Mouse (Mus musculus): ENCODE results near the gene Ncoa6. TPM values are rescaled to one million over a fixed set of nuclear protein-coding genes. Genes with fewer than 3 reads are reported as not detected.

Gene Ncoa6
- total RNA-seq (2023), result 10 to 100 TPM; 71.2 to 72.7 TPM

DNA sequence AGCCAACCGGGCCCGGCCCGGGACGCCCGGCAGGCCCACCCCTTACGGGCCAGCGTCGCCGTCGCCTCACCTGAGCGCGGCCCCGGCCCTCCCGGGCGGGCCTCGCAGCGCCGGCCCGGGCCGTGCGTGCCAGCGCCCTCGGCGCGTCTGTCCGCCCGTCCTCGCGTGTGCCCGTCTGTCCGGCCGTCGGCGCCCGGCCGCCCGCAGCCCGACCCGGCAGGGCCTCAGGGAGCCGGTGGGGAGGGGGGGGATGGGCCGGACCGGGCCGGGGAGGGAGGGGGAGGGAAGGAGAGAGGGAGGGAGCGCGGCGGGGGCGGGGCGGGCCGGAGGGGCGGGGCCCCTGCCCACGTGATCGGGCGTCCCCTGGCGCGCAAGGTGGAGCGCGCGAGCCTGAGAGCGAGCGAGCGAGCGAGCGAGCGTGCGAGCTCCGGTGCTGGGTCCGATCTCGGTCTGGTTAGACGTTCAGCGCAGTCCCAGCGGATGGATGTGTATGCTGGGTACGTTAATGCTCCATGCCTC, at the start of gene Ncoa6:
Gene Ncoa6, minus strand, starts transcription at position 325 of the 519 bp plus-strand sequence.

DNA sequence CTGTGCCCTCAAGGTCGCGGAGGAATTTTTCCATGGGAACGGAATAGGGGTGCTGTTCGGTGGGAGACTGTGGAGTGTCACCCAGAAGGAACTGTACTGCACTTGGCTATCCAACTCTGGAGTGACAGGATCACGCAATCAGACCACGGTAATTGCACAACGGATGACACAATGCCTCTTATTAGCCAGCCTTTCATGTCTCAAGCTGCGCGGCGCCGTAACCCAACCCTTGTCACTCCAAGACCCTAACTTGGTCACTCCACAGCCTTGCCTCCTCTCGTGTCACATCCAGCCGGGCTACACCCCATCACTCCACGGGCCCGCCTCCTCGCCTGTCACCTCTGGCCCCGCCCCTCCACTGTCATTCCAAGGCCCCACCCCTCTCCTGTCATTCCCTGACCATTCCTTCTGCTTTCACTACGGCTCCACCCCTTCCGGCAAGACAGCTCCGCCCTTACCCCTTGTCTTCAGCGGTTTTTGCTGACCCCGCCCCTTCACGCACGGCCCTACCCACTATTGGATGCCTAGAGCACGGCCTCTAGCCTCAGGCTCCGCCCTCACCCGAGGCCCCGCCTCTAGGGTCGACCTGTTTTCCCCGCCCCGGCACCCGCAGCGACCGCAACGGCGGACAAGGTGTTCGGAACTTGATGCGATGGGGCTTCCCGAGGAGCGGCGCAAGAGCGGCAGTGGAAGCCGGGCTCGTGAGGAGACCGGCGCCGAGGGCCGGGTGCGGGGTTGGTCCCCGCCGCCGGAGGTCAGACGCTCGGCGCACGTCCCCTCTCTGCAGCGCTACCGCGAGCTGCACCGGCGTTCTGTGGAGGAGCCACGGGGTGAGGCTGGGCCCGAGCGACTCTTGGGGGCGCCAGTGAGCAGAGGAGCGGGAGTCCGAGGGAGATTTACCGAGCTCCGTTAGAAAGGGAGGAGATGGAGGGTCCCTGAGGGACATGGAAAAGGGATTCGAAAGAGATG, 44.0 kb upstream of the Ncoa6 start, which contains the start of the genes Acss2 and Ggt7:
Gene Acss2, plus strand, starts transcription at position 494 of the 969 bp plus-strand sequence.
Gene Ggt7, minus strand, starts transcription at position 783 of the 969 bp plus-strand sequence.

DNA sequence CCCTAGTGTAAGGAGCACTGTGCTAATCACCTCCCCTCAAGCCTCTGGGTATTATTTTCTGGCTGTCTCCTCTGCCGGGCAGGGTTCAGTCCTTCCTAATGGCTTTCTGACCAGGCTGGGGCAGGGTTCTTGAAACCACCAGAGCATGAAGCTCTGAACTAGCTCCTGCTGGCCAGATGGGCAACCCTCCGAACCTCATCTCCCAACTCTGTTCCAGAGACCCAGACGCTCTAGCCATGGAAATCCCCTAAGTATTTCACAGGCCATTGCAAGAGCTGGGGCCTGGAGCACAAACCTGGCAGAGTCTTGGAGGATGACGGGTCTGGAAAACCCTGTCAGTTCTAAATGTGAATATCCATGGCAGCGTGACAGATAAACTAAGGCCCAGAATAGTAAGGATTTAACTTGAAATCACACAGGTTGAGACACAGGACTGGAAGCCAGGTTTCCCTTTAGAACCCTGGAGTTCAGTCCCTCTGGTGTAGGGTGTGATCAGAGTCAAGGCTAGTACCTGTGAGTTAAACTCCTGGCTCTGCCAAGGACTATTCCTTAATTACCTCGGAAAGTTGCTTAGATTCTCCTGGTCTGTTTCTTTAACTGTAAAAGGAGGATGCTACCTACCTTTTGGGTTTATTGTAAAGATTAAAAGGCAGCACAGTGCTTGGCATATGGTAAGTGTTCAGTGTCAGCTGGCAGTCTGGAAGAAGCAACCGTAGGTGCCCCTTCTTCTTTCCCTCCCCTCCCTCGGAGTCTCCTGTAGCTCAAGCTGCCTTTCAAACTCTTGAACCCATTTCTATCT, 93.2 kb downstream of the Ncoa6 start, which contains the start of gene Trp53inp2:
Gene Trp53inp2, plus strand, starts transcription at position 799 of the 799 bp plus-strand sequence.

DNA sequence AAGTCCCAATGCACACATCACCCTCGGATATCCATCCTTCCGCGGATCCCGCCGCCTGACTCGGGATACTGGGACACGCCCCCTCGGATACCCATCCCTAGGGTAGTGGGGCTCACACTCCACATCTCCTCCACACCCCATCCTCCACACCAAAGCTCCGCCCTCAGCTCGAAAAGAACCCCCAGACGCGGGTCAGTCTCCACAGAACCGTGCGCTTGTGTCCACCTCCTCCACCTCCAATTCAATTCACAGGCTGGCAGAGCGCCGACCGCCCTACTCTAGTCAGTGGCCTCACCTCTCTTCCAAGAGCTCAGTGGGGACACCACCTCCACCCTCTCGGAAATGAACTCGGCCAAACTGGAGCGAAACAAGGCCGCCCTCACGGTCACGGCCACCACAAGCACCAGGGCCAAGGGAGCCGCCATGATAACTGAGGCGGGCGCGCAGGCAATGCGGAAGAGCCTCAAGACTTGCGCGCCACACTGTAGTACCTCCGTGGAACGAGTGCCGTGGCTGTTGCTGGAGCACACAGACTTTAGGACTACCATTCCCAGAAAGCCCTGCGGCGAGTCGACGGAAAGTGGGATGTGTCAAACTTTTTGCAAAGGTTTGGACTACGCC, 116.6 kb downstream of the Ncoa6 start, which contains the start of gene Pigu:
Gene Pigu, minus strand, starts transcription at position 460 of the 621 bp plus-strand sequence.

Other genes starting within 250 kb of the Ncoa6 start
- gene Dynlrb1, start 237.4 kb downstream of the Ncoa6 start, total RNA-seq (2023), result 10 to 100 TPM; 84.0 to 92.0 TPM
- gene Map1lc3a, start 197.6 kb downstream of the Ncoa6 start, total RNA-seq (2023), result 10 to 100 TPM; 33.3 to 33.5 TPM
- gene Pigu, start 116.5 kb downstream of the Ncoa6 start, total RNA-seq (2023), result 10 to 100 TPM; 29.9 to 31.4 TPM
- 100 to 1,000 TPM; 255 to 339 TPM for gene Trp53inp2, start 92.8 kb downstream of the Ncoa6 start, total RNA-seq (2023)
- 1 to 10 TPM; 2.9 to 4.3 TPM for gene Acss2, start 44.1 kb upstream of the Ncoa6 start, total RNA-seq (2023)
- gene Ggt7, start 44.3 kb upstream of the Ncoa6 start, total RNA-seq (2023), result under 1 TPM in 1 of 2 experiments, not detected in 1; 0.67 TPM
- 10 to 100 TPM; 12.4 to 13.5 TPM for gene Gss, start 118.9 kb upstream of the Ncoa6 start, total RNA-seq (2023)
- not detected for gene Myh7b, start 137.3 kb upstream of the Ncoa6 start, total RNA-seq (2023)
- gene Trpc4ap, start 218.5 kb upstream of the Ncoa6 start, total RNA-seq (2023), result 100 to 1,000 TPM; 175 to 198 TPM

Data from B cell, adult 67 days (primary cell).